Mouse (Mus musculus) heart, postnatal 25 days (tissue): Measurements from ENCODE around the gene Mrpl48. TPM values are rescaled to one million over a fixed set of nuclear protein-coding genes. Genes with fewer than 3 reads are reported as not detected.

ENCODE experiments used
- DNase-seq: peaks from one replicate; pipeline ENCODE4 v3.0.0; 2022; ENCODE audit warnings: low spot score
- intact Hi-C: fragments of 180-260 bp; cut with DNase I; formaldehyde crosslinking; loops from one replicate; pipeline ENCODE4 v1.15.1; 2025
- total RNA-seq, 2 experiments: library from RNA; stranded (reverse); gene quantifications; 2 replicates each; pipeline ENCODE4 v1.2.3; 2021

The Mrpl48 gene
- 10 to 100 TPM; 67.1 to 79.0 TPM for total RNA-seq

- intact Hi-C loops = no loop called here
These were observed at the start of gene Mrpl48 for GRCm38 (mm10) chr7:100608130-100608741. Gene Mrpl48, minus strand, starts transcription at chr7:100608301.

GRCm38 (mm10) chr7:100656739-100657138 lies 48.6 kb upstream of the Mrpl48 start:
- intact Hi-C loops = no loop called here
- no peak for DNase-seq

More at GRCm38 (mm10) chr7:100608130-100608741, at the start of gene Mrpl48:
- DNase-seq = peak; percentile 47

- DNase-seq = no peak
- intact Hi-C loops = no loop called here
These were observed 46.3 kb upstream of the Mrpl48 start for GRCm38 (mm10) chr7:100654441-100654840.

GRCm38 (mm10) chr7:100653480-100654266 lies 45.6 kb upstream of the Mrpl48 start:
- intact Hi-C loops = no loop called here
- DNase-seq = no peak

GRCm38 (mm10) chr7:100651011-100651410 lies 42.9 kb upstream of the Mrpl48 start:
- intact Hi-C loops = no loop called here
- no peak for DNase-seq

GRCm38 (mm10) chr7:100650421-100650820 lies 42.3 kb upstream of the Mrpl48 start:
- DNase-seq = no peak
- intact Hi-C loops = no loop called here

GRCm38 (mm10) chr7:100649826-100650225 lies 41.7 kb upstream of the Mrpl48 start:
- intact Hi-C loops = no loop called here
- no peak for DNase-seq

GRCm38 (mm10) chr7:100649095-100649494 lies 41.0 kb upstream of the Mrpl48 start:
- DNase-seq = no peak
- intact Hi-C loops = no loop called here

GRCm38 (mm10) chr7:100645147-100645546 lies 37.0 kb upstream of the Mrpl48 start:
- intact Hi-C loops = loop anchor here (1.0 kb wide), 1 partner anchor 39 kb away; no protein-coding TSS in a partner anchor
- DNase-seq = no peak

- DNase-seq = no peak
- intact Hi-C loops = no loop called here
These were observed 34.3 kb upstream of the Mrpl48 start for GRCm38 (mm10) chr7:100642413-100642812.

- DNase-seq = no peak
- intact Hi-C loops = loop anchor here (2.0 kb wide), 1 partner anchor 117 kb away; no protein-coding TSS in a partner anchor
These were observed 29.6 kb upstream of the Mrpl48 start for GRCm38 (mm10) chr7:100637657-100638056.

GRCm38 (mm10) chr7:100624538-100624937 lies 16.4 kb upstream of the Mrpl48 start:
- intact Hi-C loops = no loop called here
- no peak for DNase-seq

- intact Hi-C loops = no loop called here
- DNase-seq = no peak
These were observed 14.2 kb upstream of the Mrpl48 start for GRCm38 (mm10) chr7:100622277-100622676.

GRCm38 (mm10) chr7:100616121-100616857 lies 8.2 kb upstream of the Mrpl48 start:
- intact Hi-C loops = no loop called here
- no peak for DNase-seq

GRCm38 (mm10) chr7:100608910-100609309 lies 809 bp upstream of the Mrpl48 start:
- intact Hi-C loops = no loop called here

GRCm38 (mm10) chr7:100607214-100608129 lies 629 bp downstream of the Mrpl48 start, which contains the start of gene Rab6a:
Gene Rab6a, plus strand, starts transcription at chr7:100607410.
- intact Hi-C loops = loop anchor here (2.0 kb wide), 1 partner anchor 15 kb away; no protein-coding TSS in a partner anchor

More at GRCm38 (mm10) chr7:100608910-100609309, 809 bp upstream of the Mrpl48 start:
- DNase-seq = no peak

GRCm38 (mm10) chr7:100600211-100600610 lies 7.9 kb downstream of the Mrpl48 start:
- intact Hi-C loops = no loop called here
- DNase-seq = no peak

More at GRCm38 (mm10) chr7:100607214-100608129, 629 bp downstream of the Mrpl48 start, which contains the start of gene Rab6a:
- DNase-seq = peak; percentile 98

GRCm38 (mm10) chr7:100593349-100593748 lies 14.8 kb downstream of the Mrpl48 start:
- intact Hi-C loops = loop anchor here (2.0 kb wide), 1 partner anchor 13 kb away; the partner anchor contains the start of gene Rab6a
- no peak for DNase-seq

- no peak for DNase-seq
- intact Hi-C loops = no loop called here
These were observed 16.6 kb downstream of the Mrpl48 start for GRCm38 (mm10) chr7:100591522-100591852.
